Mouse (Mus musculus) fat pad, adult 2 months (tissue): ENCODE results near the gene D1Ertd622e.
A peak's percentile ranks its signal among the peaks of the same experiment; 100 is the strongest.

Source experiments
- DNase-seq: peaks from one replicate; pipeline ENCODE4 v3.0.0-alpha.2; 2011; ENCODE audit warnings: low read depth, low spot score; ENCODE audit errors: extremely low read depth

Gene D1Ertd622e

DNA sequence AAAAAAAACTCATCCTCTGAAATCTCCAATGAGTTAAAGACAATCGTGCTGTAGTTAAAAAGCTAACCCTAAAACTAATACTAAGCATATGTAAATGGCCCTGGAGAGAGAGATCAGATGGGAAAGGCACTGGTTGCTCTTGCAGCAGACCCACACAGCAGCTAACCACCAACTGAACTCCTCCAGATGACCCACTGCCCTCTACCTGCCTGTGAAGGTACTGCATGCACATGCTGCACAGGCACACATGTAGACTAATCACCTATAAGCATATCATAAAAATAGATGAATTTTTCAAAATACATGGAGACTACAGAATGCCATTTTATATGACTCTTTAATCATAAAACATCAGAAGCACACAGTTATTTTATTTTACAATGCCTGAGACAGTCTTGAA lies 14.8 kb downstream of the D1Ertd622e start:
- no peak for DNase-seq

DNA sequence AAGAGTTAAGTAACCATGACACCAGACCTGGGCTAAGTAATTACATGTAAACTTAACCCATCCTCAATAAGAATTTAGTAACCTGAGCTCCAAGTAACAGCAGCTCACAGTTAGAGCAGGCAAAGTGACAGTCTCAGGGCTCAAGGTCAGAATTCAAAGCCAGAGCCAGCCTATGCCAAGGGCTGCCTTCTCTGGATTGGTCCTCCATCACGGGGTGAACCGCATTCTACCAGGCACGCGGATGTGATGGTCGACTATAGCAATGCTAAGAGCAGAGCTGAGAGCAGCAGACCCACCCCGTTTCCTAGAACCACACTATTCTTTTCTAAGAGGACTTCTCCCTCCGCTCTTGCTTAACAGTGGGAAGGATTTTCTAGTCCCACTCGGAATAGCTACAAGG lies 27.8 kb downstream of the D1Ertd622e start:
- DNase-seq, result no peak

DNA sequence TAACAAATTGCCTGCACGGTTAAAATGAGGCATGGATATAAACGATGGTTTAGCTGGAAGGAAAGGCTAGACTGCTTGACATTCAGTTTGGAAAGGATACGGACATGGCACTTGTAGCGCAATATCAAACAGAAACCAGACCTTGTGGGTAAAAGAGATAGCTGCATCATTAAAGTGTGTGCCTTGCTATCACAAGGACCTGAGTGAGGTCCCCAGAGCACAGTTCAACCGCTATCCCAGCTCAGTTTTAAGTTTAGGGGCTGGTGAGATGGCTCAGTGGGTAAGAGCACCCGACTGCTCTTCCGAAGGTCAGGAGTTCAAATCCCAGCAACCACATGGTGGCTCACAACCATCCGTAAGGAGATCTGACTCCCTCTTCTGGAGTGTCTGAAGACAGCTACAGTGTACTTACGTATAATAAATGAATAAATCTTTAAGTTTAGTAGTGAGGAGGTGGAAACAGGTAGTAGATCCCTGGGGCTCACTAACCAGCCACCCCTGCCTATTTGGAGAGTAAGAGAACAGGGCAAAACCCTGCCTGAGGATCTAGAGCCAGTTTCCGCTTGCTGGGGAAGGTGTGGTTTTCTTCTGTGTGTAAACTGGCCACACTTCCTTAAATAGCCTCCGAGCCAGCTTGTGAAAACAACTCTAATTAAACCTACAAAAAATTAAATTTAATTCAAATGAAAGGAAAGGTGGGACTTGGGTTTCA lies 29.2 kb downstream of the D1Ertd622e start:
- no peak for DNase-seq

DNA sequence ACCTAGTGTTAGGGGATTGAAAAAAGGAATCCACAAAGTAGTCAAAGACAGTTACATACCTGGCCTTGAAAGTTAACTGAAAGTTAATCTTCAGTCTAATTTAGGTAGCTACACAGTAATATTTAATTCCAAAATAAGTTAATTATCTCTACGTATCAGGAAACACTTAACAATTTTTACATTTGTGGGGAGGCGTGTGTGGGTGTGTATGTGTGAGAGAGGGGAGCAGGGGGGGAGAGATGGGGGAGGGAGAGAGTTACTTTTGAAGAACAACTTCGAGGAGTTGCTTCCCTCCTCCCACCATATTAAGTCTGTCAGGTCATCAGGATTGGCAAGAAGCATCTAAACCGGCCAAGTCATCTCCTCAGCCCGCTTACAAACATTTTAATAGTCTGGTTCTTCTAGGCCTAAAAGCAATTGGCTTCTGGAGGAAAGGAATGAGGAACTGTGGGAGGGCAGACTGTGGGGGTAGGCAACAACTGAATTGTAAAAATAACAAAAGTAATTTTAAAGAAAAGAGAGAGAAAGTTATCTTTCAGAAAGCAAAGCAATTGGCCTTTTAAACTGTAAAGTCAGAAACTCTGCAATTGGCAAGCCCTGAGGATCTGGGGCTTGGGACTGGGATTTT lies 29.9 kb downstream of the D1Ertd622e start:
- DNase-seq, result no peak

DNA sequence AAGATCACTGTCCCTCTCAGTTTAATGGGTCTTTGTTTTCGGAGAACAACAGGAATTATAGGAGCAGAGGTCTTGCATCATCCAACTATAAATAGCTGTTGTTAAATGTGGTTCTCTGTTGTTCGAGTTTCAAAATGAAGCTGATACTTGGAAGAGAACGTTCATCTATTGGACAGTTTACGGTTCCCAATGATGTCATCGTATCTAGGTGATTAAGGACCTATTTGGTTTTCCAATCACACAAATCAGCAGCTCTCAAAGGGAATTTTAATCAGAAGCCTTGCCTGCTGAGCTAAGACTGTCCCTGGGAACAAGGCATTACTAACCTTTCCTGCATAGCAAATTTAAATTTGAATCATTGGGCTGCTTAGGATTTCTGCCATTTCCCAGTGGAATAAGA lies 31.7 kb downstream of the D1Ertd622e start:
- DNase-seq, result no peak

DNA sequence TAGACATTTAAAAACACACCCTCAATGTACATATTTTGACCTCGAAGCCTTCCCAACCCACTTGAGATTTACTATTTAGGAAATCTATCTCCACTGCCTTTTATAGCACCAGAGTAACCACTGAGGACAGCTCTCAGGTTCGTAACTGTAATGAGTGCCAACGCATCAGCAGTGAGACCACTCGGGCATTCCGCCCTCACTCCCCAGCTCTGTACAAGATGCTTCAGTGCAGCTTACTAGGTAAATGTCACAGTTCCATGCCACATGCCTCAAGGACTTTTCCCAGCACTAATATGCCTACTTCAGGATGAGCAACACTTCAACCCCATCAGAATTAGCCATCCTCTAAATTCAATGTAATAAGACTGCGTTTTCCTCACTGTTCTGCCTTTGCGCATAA lies 33.0 kb downstream of the D1Ertd622e start:
- no peak for DNase-seq

DNA sequence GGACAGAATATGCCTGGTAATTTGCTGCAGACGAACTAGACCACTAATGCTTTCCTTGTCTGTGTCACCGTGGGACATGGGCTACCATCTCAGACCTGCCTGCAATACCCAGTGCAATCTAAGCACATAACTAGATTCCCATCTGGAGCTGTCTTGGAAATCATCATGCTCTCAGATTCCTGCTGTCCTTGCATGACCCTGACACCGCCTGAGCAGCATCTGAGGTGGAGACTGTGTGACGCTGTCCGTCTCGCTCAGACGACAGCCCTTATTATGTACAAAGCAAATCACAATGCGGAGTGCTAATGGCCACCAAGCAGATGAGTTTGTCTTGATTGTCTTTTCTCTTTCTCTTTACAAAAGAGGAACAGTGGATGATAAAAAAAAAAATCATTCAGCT lies 33.9 kb downstream of the D1Ertd622e start:
- no peak for DNase-seq

DNA sequence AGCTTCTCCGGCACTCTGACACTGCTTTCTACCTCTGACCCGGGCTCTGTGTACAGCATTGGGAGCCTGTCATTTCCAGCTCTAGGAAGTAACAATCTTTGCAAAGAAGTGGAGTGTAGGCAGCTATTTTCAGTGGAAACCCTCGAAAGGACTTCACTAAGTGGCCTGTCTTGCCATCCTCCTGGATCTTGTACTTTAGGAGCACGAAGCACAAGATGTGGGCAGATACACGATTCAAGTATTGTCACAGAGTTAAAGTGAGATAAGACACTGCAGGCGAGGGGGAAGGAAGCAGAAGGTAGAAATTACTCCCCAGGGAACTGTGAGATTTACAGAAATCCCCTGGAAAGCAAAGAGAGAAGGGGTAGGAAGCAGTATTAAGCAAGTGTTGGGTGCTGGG lies 36.4 kb downstream of the D1Ertd622e start:
- no peak for DNase-seq

DNA sequence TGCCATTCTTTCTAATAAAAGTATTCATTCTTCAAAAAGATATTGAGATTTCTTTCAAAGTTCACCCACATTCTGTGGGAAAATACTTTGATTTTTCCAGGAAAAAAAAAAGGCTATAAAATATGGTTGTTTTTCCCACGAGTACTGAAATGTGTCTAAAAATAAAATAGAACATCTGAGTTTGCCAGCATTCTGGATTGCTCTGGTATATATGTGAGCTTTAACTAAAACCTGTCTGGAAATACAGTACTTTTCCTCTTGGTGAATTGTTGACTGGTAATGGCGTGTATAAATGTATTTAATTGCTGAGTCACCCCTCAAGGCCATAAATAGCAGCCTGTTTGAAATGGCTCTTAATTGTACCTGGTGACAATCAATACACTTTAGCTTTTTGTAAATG lies 37.5 kb downstream of the D1Ertd622e start:
- no peak for DNase-seq

DNA sequence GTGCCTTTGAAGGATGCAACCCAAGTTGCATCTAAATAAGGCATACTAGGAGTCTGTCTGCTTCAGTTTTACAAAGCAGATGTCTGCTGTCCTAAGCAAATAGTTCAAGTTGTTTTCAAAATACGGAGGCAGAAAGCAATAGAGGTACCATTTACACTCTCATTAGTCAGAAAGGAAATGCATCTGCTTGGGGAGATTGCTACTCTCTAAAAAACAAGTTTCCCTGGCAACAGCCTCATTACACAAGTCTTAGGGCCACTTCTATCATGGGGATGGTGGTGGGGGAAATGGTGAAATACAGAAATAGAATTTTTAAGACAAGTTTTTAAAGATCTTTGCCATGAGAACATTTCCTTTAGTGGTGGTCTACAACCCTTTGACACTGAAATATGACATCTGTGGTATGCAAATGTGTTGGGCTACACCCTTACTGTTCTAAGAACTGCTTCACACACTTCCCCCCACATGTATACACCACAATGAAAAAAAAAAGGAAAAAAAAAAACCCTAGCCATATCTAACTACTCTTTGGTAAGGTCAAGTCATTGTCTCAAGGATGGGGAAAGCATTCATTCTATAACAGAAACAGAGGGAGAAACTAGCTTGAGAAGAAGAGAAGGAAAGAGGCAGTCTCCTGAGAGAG lies 38.5 kb downstream of the D1Ertd622e start:
- DNase-seq, result no peak

DNA sequence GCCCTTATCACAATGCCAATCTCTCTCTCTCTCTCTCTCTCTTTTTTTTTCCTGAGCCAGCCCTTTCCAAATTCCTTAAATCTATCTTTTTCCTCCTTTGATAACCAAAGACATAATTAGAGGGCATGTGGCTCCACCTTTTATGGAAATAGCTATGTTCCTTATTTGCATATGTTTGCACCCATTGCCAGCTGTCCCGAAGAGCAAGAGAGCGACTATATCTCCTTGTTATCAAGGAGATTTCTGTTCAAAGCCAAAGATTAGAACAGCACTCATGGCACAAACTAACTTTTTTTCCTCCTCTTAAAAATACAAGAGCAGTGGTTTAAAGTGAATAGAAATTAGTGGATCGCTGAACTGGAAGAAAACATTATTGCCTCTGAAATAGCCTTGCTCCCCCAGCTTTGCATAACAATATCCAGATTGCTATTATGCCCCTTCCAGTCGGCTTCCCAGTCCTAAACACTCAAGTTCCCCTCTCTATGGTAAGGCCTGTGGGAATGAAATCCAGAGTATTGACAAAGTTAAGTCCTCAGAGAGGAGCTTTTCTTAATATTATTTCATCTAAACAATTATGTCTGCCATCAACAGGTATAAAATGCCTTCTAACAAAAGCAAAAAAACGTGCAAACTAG lies 39.2 kb downstream of the D1Ertd622e start:
- DNase-seq, result no peak

DNA sequence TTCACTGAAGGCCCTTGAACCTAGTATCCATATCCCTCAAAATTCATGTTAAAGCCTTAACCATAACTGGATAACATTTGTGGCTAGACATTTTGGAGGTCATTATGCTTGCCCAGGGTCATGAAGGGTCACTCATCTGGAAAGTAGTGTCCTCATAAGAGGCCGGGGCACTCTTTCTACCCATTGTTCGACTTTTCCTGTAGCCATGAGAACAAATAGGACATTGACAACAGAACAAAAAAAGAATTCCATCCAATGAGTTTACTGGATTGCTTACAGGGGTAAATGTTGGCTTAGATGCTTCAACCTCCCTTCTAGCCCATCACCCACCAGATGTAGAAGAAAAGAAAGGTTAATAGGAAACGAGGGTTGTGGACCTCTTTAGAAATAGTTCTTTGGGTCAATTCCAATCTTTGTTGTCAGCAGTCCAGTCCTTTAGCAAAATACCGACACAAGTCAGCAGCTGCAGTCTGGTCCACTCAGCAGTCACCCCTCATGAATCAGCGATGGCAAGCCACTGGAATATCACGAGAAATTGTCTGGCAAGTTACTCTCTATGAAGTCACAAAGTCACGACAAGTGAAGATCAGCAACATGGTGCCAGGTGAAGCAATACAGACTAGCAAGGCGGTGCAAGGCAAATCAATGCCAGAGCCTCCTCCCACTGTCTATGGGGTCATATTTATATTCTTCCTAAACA lies 42.1 kb downstream of the D1Ertd622e start:
- no peak for DNase-seq

DNA sequence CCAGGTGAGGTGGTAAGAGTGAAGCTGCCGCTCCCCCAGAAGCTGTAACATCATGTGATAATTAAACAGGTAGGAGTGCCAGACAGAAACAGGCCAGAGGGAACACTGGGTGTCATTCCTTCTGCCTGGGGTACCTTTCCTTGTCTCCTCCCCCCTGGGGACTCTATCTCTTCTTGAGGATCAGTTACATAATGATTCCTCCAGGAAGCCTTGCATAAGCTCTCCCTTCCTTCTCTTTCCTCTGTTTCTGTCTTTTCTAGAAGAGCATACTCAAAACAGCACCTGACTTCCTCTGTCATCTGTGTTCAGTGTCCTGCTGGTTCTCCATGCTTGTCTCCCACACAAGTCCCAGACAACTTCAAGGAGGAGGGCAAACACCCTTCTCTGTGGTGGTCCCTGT lies 46.3 kb downstream of the D1Ertd622e start:
- DNase-seq, result no peak

DNA sequence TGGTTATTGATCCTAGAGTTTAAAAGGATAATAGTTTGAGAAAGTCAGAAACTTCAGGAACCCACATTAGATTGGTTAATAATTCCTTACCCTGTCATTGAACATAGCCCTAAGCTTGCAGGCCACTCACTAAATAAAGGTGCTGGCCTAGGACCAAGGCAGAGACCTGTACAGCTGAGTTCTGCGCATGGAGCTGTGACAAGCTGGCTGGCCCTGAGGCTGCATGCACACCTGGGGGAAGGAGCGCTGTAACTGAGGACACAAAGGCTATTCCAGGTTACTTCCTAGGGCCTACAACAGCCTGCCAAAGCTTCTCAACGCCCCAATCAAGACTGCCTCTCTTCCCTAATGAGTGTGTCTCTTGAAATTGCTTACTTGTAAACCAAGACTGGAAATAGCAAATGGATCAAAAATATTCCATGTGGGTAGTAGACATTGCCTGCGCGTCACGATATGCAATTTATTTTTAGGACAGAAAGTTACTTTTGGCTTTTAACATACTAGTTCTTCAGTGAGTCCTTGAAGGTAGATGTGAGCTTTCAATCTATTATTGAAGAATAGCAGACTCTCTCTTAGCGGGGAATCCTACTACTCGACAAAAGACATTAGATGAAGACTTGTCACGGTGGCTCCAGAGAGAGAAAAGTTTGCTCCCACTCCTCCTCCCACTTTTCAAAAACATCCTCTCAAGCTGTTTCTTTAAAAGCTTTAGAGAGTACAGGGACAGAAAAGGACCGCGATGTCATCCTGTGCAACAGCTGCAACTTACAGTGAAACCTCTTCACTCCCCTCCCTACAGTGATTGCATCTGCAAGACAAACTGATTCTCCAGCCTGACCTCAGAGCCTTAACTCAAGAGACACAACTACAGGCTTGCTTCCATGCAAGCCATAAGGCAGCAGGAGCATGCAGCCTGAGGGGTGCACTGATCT lies 47.1 kb downstream of the D1Ertd622e start:
- no peak for DNase-seq

DNA sequence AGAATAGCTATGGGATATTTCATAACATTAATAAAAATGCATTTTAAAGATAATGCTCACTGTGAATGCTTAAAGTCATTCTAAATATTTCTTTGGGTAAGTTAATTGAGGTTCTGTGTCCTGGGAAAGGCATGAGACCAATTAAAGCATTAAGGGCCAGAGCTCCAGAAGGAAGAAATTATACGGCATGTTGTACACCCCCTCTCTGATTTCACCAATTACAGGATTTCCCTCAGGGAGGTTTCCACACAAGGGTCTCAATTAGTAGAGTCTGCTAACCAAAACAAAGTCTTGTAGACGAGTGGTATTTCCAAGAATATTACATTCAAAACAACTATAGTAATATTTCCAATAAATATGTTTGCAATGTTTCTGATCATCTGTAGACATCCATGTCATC lies 50.1 kb downstream of the D1Ertd622e start:
- DNase-seq, result no peak

DNA sequence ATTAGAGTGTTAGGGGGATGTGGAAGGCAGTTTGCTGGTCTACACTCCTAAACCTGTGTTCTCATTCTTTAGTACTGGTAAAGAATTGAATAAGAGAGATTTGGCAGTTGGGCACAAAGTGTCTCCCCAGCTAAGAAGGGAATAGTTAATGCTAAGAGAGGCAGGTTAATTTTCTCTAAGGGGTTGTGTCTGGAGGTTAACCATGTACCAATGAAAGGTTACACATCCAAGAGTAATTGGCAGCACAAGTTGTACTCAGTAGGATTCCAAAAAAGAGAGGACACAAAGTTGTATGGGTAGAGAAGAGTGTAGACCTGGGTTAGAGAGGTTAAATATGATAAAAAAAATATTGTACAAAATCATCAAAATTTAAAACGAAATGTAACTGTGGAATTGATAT lies 58.5 kb downstream of the D1Ertd622e start:
- DNase-seq, result no peak

DNA sequence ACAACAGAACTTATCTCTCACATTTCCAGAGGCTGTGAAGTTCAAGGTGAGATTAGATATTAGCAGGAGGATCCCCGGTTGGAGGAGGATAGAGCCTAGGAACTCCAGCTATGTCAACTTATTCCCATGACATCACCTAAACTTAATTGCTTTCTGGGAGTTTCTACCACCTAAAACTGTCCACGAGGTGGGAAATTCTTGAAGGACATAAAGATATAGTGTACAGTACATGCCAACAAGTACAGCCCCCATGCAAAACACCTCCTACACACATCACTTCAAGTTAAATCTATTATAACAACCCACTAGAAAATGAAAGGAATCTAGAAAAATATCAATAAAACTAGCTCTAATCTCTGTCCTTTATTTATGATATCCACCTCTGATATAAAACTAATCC lies 61.5 kb downstream of the D1Ertd622e start:
- DNase-seq, result no peak

DNA sequence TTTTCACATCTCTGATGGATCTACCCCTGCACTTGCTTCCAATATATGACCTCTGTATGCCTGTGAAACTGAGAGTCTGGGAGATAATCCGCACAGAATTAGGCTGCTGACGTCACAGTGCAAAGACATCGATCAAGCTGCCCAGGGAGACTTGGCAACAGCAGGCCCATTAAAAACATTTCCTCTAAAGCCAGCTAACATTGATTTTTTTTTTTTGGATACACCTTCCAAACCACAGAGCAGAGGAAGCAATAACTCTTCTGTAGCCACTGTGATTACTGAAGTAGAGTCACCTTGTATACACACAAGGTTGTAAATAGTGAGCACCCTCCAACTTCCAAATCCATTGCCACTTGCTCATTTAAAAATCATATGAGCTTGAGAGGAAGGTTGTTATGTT lies 62.8 kb downstream of the D1Ertd622e start:
- peak; percentile 4 for DNase-seq

DNA sequence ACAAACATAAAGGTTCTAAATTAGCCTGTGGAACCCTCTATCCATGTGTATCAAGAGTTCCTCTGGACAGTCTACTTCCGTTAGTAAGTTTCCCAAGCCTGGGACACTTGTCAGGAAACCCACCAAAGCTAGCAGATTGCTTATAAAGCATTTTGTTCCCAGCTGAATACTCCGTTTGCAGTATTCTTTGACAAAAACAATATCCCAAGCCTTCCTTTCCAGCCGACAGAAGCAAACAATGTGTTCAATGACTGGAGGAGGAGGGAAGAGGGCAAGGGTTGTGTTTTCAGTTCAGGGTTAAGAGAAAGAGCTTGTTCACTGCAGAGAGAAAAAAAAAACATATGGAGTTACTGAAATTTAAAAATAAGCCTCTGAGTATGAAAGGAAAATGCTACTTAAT lies 73.3 kb downstream of the D1Ertd622e start:
- no peak for DNase-seq

DNA sequence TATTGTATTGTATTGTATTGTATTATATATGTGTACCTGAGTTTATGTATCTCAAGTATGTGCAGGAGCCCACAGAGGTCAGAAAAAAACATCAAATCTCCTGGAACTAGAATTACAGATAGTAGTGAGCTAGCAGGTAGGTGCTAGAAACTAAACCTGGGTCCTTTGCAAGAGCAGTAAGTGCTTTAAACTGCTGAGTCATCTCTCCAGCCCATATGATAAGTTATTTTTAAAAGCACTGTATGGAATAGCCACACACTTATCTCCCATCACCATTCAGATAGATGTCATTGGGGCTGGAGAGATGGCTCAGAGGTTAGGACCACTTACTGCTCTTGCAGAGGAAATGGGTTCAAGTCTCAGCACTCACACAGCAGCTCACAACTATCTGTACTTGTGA lies 76.8 kb downstream of the D1Ertd622e start:
- no peak for DNase-seq
